Mouse (Mus musculus) embryonic stem cell, embryonic (primary cell): ENCODE data around the gene Tmem199.

ENCODE experiments used
- CTCF ChIA-PET, 4 experiments: fragments of 300-600 bp in 2 of 4; fragments of 350-600 bp in 2 of 4; sonication (Branson Sonifier 250); formaldehyde crosslinking; loops; one replicate each; lab custom pipeline; 2022; ENCODE audit warnings: inconsistent platforms in 2 of 4; lab: Charles Lee
- POLR2A ChIA-PET, 4 experiments: fragments of 300-600 bp in 2 of 4; fragments of 350-600 bp in 2 of 4; sonication (Branson Sonifier 250); formaldehyde crosslinking; loops; one replicate each; lab custom pipeline; 2022; ENCODE audit warnings: antibody characterized with exemption in 4 of 4, inconsistent platforms in 1 of 4; lab: Charles Lee

Gene Tmem199

GRCm38 (mm10) chr11:78513106-78513790 lies 1.3 kb upstream of the Tmem199 start:
- CTCF ChIA-PET = interaction anchor here in 2 of 4 experiments (0.7 to 1.1 kb wide), 2 partner anchors 32 to 58 kb away, joined by 3 read pairs; no protein-coding TSS in a partner anchor
- POLR2A ChIA-PET = interaction anchor here in 3 of 4 experiments (0.7 to 1.8 kb wide), 18 partner anchors 8 to 58 kb away, joined by 3 to 76 read pairs (median 7); partner anchors contain the start of genes Sarm1 (in 3 of the 3), Ift20 (in 2 of the 3), Tnfaip1 (in 2 of the 3) and Slc46a1 (in 1 of the 3)

DNA sequence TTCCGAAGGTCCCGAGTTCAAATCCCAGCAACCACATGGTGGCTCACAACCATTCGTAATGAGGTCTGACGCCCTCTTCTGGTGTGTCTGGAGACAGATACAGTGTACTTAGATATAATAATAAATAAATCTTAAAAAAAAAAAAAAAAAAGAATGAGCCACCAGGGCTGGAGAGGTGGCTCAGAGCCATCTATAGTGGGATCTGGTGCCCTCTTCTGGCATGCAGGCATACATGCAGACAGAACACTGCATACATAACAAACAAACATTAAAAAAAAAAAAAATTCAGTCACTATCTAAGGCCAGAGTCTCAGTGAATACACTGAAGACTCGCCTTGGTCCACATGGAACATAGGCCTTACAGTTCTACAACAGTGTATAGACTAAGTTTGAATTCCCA lies 2.8 kb downstream of the Tmem199 start:
- ChIA-PET CTCF (interaction anchor here in 2 of 4 experiments (1.6 to 1.9 kb wide), 2 partner anchors 12 to 53 kb away, joined by 5 to 7 read pairs; partner anchors contain the start of gene Sarm1 (in 1 of the 2)), POLR2A (interaction anchor here in 3 of 4 experiments (0.6 to 3.6 kb wide), 6 partner anchors 11 to 143 kb away, joined by 3 to 19 read pairs (median 5); partner anchors contain the start of genes Ift20 (in 1 of the 3), Sarm1 (in 1 of the 3), Tnfaip1 (in 1 of the 3) and Vtn (in 1 of the 3))

DNA sequence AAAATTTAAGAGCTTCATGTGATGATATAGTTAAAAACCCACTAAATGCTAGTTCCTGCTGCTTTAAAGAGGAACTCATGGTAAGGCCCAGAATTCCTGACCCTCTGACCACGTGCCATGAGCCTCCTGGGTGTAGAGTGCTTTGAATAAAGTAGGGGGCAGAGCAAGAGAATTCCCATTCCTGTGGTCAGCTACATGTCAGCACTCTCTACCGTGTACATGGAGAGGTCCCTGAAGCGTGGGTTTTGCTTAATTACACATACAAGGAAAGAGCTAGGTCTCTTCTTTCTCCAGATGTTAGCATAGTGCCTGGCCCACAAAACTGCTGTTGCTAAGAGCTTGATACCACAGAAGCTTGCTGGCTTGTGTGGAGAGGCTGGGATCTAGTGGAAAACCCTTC lies 6.5 kb downstream of the Tmem199 start:
- POLR2A ChIA-PET = interaction anchor here in 3 of 4 experiments (0.6 to 1.3 kb wide), 9 partner anchors 14 to 49 kb away, joined by 3 to 7 read pairs (median 3); partner anchors contain the start of genes Ift20 (in 2 of the 3), Tnfaip1 (in 2 of the 3) and Slc46a1 (in 1 of the 3)
- CTCF ChIA-PET = interaction anchor here in 2 of 4 experiments (0.7 to 1.1 kb wide), 3 partner anchors 17 to 145 kb away, joined by 3 to 4 read pairs (median 4); no protein-coding TSS in a partner anchor

GRCm38 (mm10) chr11:78502909-78503650 lies 8.9 kb downstream of the Tmem199 start, which contains the start of gene Sebox:
Gene Sebox, plus strand, starts transcription at chr11:78503447.
- ChIA-PET POLR2A (interaction anchor here in 3 of 4 experiments (0.7 to 2.1 kb wide), 8 partner anchors 9 to 1295 kb away, joined by 3 to 8 read pairs (median 4); partner anchors contain the start of genes Poldip2 (in 2 of the 3), Tmem199 (in 2 of the 3), Ift20 (in 1 of the 3) and Slc46a1 (in 1 of the 3)), CTCF (interaction anchor here in 1 of 4 experiments (0.5 kb wide), 1 partner anchor 13 kb away, joined by 3 read pairs; no protein-coding TSS in a partner anchor)

- POLR2A ChIA-PET = interaction anchor here in 2 of 4 experiments (1.1 to 4.4 kb wide), 4 partner anchors 10 to 34 kb away, joined by 3 to 27 read pairs (median 14); partner anchors contain the start of genes Poldip2 (in 2 of the 2), Tmem199 (in 2 of the 2), Ift20 (in 1 of the 2) and Tnfaip1 (in 1 of the 2)
- CTCF ChIA-PET = interaction anchor here in 1 of 4 experiments (1.5 kb wide), 1 partner anchor 11 kb away, joined by 3 read pairs; no protein-coding TSS in a partner anchor
Observed at GRCm38 (mm10) chr11:78501529-78501928, 10.4 kb downstream of the Tmem199 start.

- CTCF ChIA-PET = interaction anchor here in 2 of 4 experiments (0.6 to 1.5 kb wide), 2 partner anchors 10 to 826 kb away, joined by 3 read pairs; no protein-coding TSS in a partner anchor
Observed at GRCm38 (mm10) chr11:78500623-78501202, 11.3 kb downstream of the Tmem199 start.

GRCm38 (mm10) chr11:78499543-78499942 lies 12.4 kb downstream of the Tmem199 start:
- POLR2A ChIA-PET = interaction anchor here in 2 of 4 experiments (0.7 to 4.4 kb wide), 10 partner anchors 9 to 141 kb away, joined by 3 to 27 read pairs (median 9); partner anchors contain the start of genes Poldip2 (in 2 of the 2), Tmem199 (in 2 of the 2), Ift20 (in 1 of the 2) and Tnfaip1 (in 1 of the 2)
- CTCF ChIA-PET = interaction anchor here in 3 of 4 experiments (0.5 to 3.2 kb wide), 7 partner anchors 16 to 151 kb away, joined by 3 to 13 read pairs (median 4); no protein-coding TSS in a partner anchor

More at GRCm38 (mm10) chr11:78500623-78501202, 11.3 kb downstream of the Tmem199 start:
- POLR2A ChIA-PET = interaction anchor here in 3 of 4 experiments (0.9 to 4.4 kb wide), 7 partner anchors 10 to 46 kb away, joined by 3 to 27 read pairs (median 4); partner anchors contain the start of genes Poldip2 (in 3 of the 3), Tmem199 (in 3 of the 3), Ift20 (in 1 of the 3) and Tnfaip1 (in 1 of the 3)

DNA sequence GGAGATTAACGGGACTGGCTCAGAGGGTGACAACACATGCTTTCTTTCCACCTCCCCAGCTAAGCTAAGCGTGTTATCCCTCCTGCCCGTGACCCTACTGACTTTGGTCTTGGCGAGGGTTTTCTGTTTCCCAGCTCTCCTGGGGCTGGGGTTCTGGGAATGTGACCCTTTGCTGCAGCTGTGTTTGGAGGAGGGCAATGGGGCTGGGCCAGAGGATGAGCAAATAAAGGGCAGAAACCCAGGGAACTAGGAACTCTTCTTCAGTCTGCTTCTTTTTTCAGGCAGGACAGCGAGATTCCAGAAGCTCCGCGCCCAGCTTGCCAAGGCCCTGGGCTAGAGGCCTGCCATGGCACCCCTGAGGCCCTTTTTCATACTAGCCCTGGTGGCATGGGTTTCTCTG lies 13.0 kb downstream of the Tmem199 start, which contains the start of gene Vtn:
Gene Vtn (plus strand): TSS at position 88 of the 400 bp plus-strand sequence.
- POLR2A ChIA-PET = interaction anchor here (0.5 to 4.4 kb wide), 17 partner anchors 9 to 141 kb away, joined by 3 to 27 read pairs (median 6); partner anchors contain the start of genes Poldip2 (in 2 of the 4), Tmem199 (in 2 of the 4), Ift20 (in 1 of the 4) and Tnfaip1 (in 1 of the 4)

GRCm38 (mm10) chr11:78497544-78498522 lies 14.1 kb downstream of the Tmem199 start, which contains the start of gene Sarm1:
Gene Sarm1, minus strand, starts transcription at chr11:78497754.
- POLR2A ChIA-PET = interaction anchor here in 3 of 4 experiments (0.7 to 4.4 kb wide), 49 partner anchors 10 to 1149 kb away, joined by 3 to 46 read pairs (median 5); partner anchors contain the start of genes Ift20 (in 3 of the 3), Poldip2 (in 3 of the 3), Tmem199 (in 3 of the 3) and Tnfaip1 (in 3 of the 3)

More for the DNA sequence above, 13.0 kb downstream of the Tmem199 start, which contains the start of gene Vtn:
- CTCF ChIA-PET = interaction anchor here in 3 of 4 experiments (0.5 to 3.2 kb wide), 10 partner anchors 11 to 1875 kb away, joined by 3 to 13 read pairs (median 4); no protein-coding TSS in a partner anchor

DNA sequence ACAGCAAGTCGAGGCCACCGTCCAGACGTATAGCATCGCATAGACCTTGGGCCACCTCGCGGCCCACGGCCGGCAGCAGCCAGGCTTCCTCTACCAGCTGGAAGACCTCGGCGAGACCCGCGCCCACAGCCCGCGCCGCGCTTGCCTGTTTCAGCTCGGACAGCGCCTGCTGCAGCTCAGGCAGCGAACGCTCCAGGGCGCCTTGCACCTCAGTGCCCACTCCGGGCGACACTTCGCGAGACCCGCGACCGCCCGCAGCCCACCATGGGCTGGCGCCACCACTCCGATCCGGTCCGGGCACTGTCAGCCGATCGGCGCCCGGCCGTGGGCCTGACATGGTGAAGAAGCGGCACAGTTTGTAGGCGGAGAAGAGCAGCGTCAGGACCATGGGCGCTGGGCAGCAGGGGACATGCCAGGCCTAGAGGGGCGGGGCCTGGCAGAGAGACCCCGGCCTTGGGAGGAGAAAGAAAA lies 14.9 kb downstream of the Tmem199 start:
- POLR2A ChIA-PET = interaction anchor here (0.6 to 4.4 kb wide), 41 partner anchors 9 to 1150 kb away, joined by 3 to 46 read pairs (median 5); partner anchors contain the start of genes Ift20 (in 3 of the 4), Poldip2 (in 3 of the 4), Tmem199 (in 3 of the 4) and Tnfaip1 (in 3 of the 4)

More at GRCm38 (mm10) chr11:78497544-78498522, 14.1 kb downstream of the Tmem199 start, which contains the start of gene Sarm1:
- CTCF ChIA-PET = interaction anchor here in 3 of 4 experiments (0.7 to 3.2 kb wide), 17 partner anchors 10 to 238 kb away, joined by 3 to 13 read pairs (median 5); partner anchors contain the start of gene Slc13a2 (in 1 of the 3)

DNA sequence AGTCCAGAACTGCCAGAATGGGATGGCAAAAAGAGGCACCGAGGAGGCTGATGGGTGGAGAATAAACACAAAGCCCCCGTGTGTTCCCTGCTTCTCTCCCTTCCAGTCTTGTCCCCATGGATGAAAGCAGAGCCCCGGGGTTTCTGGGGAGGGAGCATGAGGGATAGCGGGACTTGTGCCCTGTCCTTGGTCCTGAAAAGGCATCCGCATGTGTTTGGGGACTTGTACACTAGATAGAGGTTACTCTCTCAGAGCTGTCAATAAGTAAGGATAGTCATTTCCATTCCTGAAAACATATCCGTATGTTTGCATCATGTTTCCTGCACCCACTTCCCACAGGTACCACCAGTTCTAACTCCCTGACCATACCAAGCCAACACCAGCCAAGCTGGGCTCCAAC lies 16.1 kb downstream of the Tmem199 start:
- CTCF ChIA-PET = no interaction called here
- POLR2A ChIA-PET = interaction anchor here in 3 of 4 experiments (0.6 to 2.9 kb wide), 8 partner anchors 8 to 317 kb away, joined by 3 to 46 read pairs (median 3); partner anchors contain the start of genes Poldip2 (in 2 of the 3) and Tmem199 (in 2 of the 3)

More for the DNA sequence above, 14.9 kb downstream of the Tmem199 start:
- CTCF ChIA-PET = interaction anchor here in 3 of 4 experiments (0.7 to 3.2 kb wide), 15 partner anchors 9 to 238 kb away, joined by 3 to 13 read pairs (median 5); partner anchors contain the start of gene Slc13a2 (in 1 of the 3)

DNA sequence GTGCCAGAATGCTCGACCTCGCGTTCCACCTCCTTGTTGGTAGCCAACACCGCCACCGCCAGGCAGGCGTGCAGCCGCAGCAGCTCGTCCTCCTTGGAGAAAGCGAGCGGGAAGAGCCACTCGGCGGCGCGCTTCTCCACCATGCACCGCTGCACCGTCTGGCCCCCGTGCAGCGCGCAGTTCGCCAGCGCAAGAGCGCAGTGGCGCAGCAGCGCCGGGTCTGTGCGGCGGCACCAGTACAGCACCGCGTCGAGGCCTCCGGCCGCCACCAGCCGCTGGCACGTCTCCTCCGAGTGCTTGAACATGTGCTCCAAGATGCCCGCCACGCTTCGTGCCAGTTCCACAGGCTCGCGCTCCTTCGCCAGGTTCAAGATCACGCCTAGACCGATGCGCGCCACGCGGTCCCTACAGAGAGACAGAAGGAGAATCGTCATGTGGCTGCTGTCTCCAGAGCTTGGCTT lies 21.2 kb downstream of the Tmem199 start:
- ChIA-PET CTCF (interaction anchor here in 3 of 4 experiments (0.6 to 2.3 kb wide), 8 partner anchors 10 to 138 kb away, joined by 3 to 9 read pairs (median 3); no protein-coding TSS in a partner anchor), POLR2A (interaction anchor here in 2 of 4 experiments (1.1 to 2.2 kb wide), 4 partner anchors 10 to 25 kb away, joined by 3 to 8 read pairs (median 3); partner anchors contain the start of genes Poldip2 (in 1 of the 2), Slc46a1 (in 1 of the 2) and Tmem199 (in 1 of the 2))

- CTCF ChIA-PET = interaction anchor here in 3 of 4 experiments (0.5 to 2.4 kb wide), 14 partner anchors 10 to 468 kb away, joined by 3 to 10 read pairs (median 4); partner anchors contain the start of gene Sarm1 (in 2 of the 3)
- POLR2A ChIA-PET = interaction anchor here in 2 of 4 experiments (0.6 to 2.6 kb wide), 7 partner anchors 9 to 144 kb away, joined by 3 to 12 read pairs (median 5); partner anchors contain the start of genes Poldip2 (in 2 of the 2), Tmem199 (in 2 of the 2) and Sarm1 (in 1 of the 2)
Observed at GRCm38 (mm10) chr11:78488168-78488567, 23.8 kb downstream of the Tmem199 start.
